ENCODE assay signal across 19 mouse cellular contexts in the genomic region with DNA sequence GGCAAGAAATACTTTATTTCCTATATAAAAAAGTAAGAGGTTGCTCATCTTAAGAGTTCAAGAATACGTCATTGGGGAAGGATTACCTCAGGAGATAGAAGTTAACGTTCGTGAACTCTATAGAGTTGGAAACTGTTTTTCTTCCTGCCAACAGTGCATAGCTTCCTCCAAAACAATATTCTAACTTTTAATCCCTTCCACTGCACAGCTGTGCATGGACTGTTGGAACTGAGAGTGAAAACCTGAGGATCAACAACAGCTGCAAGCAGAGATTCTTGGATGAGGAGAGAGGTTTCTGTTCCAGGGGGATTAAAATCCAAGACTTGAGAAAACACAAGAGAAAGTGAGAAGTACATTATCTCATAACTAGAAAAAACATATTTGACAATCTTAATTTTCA.
"Had no signal": no experiment of that assay in that cellular context is flagged by ENCODE, and none has a peak within 500 bp of the region (broad histone marks: within the 10 kb centered on the region; RNA-seq: fewer than 3 reads in every experiment).

No protein-coding gene starts in this region.

- H3K4me1 ChIP-seq: limb, embryonic 15.5 days; midbrain, embryonic 12.5 days; midbrain, embryonic 15.5 days; neural tube, embryonic 12.5 days; neural tube, embryonic 15.5 days had no signal

- H3K9me3 ChIP-seq: limb, embryonic 15.5 days; midbrain, embryonic 12.5 days; midbrain, embryonic 15.5 days; neural tube, embryonic 12.5 days; neural tube, embryonic 15.5 days had no signal

- H3K36me3 ChIP-seq: limb, embryonic 15.5 days; midbrain, embryonic 12.5 days; midbrain, embryonic 15.5 days; neural tube, embryonic 12.5 days; neural tube, embryonic 15.5 days had no signal

- DNase-seq: kidney, postnatal 25 days; layer of hippocampus, adult 9-11 months; liver, postnatal 0 days; lung, embryonic 14.5 days; retina, postnatal 1 day; right cerebral cortex, postnatal 25 days; thymus, adult 2 months; thymus, postnatal 14 days; thymus, postnatal 4 days had no signal

- H3K4me3 ChIP-seq: layer of hippocampus, adult 2 months; limb, embryonic 15.5 days; midbrain, embryonic 12.5 days; midbrain, embryonic 15.5 days; neural tube, embryonic 12.5 days; neural tube, embryonic 15.5 days had no signal

- H3K27me3 ChIP-seq: limb, embryonic 15.5 days; midbrain, embryonic 12.5 days; midbrain, embryonic 15.5 days; neural tube, embryonic 12.5 days; neural tube, embryonic 15.5 days had no signal

- ATAC-seq: liver, postnatal 0 days; lung, postnatal 0 days; midbrain, embryonic 15.5 days had no signal

- H3K27ac ChIP-seq: kidney, postnatal 0 days; layer of hippocampus, adult 2 months; limb, embryonic 15.5 days; liver, embryonic 14.5 days; macrophage; midbrain, embryonic 12.5 days; midbrain, embryonic 15.5 days; neural tube, embryonic 12.5 days; neural tube, embryonic 15.5 days had no signal
